Mouse (Mus musculus): ENCODE results near the gene Snd1. TPM values are rescaled to one million over a fixed set of nuclear protein-coding genes. Genes with fewer than 3 reads are reported as not detected.
A peak's percentile ranks its signal among the peaks of the same experiment; 100 is the strongest.

The Snd1 gene
- total RNA-seq, 4 experiments from 2014 or later = 101 to 116 (median 115) TPM

DNA sequence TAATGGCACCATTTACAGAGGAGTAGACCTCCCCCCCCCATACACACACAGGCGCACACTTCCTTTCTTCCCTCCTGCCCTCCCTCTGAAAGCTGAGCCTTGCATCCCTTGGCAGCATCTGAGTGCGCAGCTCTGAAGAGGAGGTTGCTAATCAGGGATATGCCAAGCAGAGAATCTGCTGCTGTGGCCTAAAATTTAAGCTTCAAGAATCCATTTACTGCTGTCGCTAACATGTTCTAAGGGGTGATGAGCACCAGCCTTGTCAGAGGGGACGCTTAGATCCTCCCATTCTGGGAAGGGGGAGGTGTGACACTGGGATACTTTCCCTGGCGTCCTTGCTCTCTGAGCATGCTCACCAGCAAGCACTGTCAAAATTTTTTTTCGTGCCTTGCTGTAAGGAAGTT is 67.4 kb downstream of the Snd1 start:
- DNase-seq (ENCODE audit: low spot score in 2 of 2) = peak; percentile 53 to 66

DNA sequence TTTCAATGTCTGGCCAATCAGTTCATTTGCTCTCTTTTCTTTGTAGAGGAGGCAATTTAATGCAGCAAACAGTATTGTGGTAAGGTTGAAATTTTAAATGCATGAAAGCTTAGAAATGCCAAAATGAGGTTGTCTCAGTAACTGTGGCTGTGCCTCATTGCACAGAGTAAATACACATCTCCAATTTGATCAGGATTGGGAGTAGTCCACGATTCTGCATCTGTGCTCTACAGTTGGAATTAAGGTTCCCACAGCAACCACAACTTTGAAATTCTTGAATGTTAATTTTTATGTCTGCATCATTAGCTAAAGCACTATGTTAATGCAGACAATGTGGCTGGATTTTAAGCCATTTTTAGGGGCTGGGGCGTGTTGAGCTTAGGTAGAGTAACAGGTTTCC is 72.0 kb downstream of the Snd1 start:
- no peak for DNase-seq (ENCODE audit: low spot score in 2 of 2)

DNA sequence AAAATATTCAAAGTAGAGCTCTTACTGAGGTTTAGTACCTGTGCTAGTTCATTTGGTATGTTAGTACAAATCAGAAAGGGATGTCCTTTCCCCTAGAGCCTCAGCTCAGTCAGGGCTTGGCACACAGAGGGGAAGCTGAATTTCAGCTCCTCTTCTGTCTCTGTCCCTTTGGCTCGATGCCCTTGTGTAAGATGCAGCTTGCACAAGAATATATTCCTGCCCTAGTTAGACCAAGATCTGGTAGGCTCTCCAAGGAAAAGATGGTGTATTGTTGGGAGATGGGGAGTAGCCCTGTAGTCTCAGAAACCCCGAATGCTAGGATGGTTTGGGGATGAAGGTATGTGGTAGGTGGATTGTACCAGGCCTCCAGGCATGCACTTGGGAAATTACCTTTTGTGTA is 74.4 kb downstream of the Snd1 start:
- no peak for DNase-seq (ENCODE audit: low spot score in 2 of 2)

DNA sequence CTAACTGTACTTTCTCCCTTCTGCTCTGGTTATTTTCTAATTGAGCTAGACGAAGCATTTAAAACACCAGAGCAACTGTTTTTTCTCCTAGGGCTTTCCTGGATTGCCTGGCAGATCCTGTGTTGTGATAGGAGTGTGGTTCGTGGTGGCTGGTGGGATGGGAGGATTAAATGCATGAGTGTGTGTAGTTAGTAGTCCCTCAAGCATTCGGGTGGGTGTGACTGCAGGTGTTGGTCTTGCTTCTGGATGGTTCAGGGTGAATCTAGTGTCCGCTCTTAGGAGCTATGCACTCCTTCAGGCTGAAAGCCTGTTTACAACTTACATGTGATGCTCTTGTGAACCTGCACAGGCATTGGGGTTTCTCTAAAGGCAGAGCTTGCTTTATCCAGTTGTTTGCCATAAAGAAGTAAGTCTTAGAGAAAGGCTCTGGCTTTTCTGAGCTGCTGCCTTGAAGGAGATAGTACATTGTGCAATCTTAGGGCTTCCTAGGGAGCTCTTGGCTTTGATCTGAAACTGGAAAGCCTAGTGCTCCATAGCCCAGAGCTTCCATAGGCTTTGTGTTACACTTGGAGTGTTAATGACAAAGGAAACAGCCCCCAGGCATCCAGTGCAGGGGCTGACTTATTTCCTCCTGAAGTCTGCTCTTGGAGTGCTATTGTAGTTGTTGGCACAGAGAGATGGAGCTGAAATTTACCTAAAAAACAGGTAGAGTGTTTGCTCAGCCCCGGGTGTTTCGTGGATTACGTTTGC is 75.5 kb downstream of the Snd1 start:
- DNase-seq (ENCODE audit: low spot score in 2 of 2) = no peak

DNA sequence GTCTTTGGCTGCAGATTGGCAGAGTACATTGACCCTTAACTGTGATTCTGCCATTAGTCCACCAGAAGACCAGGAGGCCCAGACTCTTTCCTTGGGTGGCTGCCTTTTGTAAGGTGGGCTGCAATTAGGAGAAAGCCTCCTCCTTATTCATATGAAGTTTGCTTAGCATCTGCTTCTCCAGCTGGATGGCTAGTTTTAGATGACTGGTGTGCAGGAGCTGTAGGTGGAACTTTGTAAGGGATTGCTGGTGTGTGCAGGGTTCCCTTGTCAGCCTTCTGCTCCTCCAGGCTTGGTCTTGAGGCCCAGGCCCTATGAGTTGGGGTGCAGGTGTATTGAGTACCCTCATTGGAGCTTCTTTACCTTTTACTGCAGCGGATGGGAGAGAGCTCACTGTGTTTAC is 79.5 kb downstream of the Snd1 start:
- DNase-seq (ENCODE audit: low spot score in 2 of 2) = no peak

DNA sequence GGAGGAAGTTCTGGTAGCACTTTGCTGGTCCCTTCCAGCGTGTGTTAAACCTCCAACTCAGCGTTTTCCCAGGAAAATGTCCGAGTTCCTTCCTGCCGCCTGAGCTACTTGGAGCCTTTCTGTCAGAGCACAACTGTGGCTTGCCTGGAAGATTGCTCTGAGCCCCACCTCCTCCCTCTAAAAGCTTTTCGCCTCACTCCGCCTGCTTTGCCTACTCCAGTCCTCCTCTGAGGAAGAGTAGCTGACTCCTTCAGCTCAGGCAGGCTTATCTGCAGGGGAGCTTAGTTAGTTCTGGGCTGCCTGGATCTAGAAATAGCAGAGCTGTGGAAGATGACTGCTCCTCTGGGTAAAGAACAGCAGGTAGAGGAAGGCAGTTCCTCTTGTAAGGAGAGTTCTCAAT is 80.1 kb downstream of the Snd1 start:
- DNase-seq (ENCODE audit: low spot score in 2 of 2) = no peak

DNA sequence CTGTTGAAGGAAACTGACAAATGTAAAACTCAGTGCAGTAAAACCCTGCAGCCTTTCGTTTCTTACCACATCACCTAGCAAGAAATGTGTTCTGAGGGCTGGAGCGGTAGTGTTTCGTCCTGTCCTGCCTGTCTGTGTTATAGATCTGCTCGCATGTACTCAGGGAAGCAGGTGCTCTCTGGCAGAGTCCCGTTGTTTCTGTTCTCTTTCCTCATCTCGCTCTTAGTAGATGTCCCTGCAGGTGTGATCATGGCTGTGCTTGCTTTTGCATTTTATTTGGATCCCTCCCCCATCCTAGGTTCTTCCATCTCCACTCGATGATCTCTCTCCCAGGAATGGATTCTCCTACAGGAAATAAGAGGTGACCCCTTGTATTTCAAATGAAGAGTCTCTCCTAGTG is 80.5 kb downstream of the Snd1 start:
- no peak for DNase-seq (ENCODE audit: low spot score in 2 of 2)

DNA sequence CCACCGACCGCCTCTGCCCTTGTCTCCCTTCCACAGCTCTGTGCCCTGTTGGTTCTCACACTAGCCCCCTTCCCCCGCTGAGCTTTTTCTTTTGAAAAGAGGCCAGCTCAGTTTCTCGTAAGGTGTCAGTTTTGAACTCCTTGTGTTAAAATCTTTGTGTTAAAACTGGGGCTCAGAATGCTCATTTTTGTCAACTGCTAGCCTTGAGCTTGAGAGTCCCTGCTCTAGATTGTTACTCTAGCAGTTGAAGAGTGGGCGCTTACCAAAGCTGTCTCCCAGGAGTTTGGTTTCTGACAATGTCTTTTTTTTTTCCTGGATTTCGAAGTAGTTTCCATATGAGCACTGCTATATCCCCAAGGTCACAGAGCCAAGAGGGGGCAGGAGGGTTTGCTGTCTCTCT is 82.8 kb downstream of the Snd1 start:
- DNase-seq (ENCODE audit: low spot score in 2 of 2) = no peak

DNA sequence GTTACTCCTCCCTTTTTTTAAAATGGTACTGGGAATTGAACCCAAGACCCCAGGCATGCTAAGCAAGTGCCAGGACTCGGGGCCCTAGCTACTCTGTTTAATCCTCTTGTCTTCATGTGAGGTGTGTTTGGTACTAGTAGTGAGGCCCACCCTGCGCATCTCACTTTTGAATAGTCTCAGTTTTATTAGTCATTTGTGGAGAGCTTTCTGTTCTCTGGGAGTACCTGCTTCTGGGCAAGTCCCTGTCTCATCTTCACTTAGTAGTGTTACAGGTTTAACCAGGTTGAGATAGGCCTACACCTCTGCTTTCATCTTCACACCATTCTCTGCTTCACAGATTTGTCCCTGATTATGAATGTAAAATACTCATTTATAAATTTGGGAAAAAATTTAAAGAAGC is 84.5 kb downstream of the Snd1 start:
- DNase-seq (ENCODE audit: low spot score in 2 of 2) = no peak

DNA sequence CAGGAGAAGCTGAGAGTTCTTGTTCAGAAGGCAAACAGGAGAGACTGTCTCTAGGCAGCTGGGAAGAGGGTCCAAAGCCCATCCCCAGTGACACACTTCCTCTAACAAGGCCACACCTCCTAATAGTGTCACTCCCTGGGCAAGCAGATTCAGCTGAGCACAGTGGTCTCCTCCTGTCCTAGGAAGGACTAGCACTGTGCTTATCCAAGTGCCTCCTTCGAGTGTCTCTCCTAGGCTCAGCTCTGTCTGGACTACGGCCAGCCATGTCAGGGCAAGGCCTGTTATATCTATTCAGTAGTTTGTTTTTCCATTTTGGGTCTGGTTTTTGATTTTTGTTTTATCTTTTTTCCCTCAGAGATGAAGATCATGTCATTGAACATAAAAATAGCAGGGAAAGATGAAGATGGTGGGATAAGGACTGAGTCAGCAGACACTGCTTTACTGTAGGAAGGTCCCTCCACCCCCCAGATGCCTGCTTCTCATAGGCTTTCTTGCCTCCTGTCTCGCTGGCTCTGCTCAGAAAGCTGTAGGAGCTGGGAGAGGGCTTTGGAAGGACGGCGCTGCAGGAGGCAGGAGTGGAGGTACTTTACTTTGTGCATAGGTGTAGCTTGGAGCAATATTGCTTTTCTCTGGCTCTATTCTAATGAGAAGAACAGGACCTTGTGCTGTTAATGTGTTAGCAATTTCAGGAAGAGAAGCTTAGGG is 86.5 kb downstream of the Snd1 start:
- no peak for DNase-seq (ENCODE audit: low spot score in 2 of 2)

DNA sequence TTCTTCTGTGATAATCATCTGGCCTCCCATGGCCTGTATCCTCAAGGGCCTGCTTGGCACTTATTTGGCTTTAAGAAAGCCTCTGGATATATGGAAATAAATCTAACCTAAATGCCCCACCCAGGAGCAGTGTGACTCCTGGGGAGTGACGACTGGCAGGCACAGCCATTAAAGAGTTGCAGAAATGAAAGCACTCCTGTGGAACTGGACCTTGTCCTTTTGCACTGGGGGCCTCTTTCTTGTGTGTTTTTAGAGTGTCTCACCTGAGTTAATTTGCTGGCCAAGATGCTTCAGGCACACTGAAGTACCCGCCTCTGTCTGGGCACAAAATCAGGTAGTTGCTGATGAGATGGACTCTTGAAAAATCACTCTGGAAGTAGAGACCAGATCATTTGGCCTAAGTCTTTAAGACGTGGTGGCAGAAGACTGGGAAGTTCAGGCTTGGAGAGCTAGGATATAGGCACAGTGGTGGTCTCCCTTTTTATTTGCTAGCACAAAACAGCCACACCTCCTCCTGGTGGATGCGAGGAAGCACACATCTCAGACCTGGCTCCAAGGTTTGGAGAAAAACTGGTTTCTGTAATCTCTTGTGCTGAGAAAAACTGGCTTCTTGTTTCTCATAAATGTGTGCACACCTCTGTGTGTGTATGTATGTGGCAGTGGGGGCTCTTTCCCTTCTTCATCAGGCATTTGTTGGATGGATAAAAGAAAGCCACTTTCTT is 87.5 kb downstream of the Snd1 start:
- DNase-seq (ENCODE audit: low spot score in 2 of 2) = no peak

DNA sequence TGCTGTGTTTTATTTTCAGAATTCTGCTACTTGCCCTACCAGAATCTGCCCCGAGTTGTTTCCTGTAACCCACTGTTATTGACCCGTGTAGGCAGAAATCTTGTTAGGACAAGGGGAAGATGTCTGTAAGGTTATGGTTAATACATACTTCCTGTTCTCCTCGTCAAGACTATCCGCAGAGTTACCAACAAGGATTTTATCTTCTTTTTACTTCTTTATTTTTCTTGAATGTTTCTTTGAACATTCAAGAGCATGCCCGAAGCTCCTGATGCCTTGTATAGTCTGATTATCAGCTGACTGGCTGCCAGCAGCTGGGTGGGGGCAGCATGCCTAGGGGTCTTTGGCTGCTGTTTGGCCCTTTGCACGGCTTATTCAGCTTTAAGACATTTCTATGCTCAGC is 93.0 kb downstream of the Snd1 start:
- no peak for DNase-seq (ENCODE audit: low spot score in 2 of 2)

DNA sequence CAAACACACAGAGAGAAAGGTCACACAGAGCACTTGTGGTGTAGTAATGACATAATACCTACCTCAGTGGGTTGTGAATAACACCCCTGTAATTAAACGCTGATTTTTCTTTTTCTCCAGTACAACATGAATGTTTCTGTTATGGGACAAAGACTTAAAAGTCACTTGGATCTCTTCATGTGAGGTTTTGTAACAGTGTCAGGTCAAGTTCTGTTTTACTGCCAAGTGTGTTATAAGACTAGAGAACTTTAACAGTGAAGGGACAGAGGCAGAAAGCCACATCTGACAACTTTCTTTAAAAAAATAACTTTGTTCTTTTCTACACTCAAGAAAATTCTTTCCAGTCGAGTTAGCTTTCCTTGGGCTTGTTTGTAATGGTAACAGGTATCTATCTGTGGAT is 97.0 kb downstream of the Snd1 start:
- no peak for DNase-seq (ENCODE audit: low spot score in 2 of 2)

DNA sequence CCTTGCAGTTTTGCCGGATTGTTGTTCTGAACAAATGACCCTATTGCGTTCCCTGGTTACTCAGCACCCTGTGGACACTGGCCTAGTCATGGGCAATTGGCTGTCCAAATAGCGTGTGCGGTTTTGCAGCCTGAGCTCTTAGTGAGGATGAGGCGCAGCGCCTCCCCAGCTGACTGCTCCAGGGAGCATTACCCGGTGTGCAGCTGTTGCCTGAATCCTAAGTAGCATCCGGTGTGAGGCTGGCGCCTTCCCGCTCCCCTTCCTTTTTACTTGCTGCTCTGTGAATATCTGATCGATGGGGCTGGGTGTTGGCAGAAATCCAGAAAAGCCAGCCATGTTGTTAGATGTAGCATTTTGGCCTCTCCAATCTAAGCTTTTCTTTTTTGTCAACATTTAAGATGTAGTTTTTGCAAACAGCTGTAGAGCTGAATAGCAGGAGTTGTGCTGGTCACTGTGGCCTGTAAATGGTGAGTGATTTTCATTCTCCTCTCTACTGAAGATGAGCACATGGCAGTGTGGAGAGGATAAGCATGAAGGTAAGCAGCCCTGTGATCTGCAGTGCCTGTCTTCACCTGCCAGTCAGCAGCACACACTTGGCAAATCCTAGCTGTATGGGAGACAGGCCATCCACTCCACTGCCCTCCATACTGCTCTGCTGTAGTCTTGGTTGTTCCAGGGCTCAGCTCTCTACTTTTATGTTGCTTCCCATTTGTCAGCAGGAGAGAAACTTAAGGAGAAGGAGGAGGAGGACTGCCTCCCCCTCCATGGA is 98.2 kb downstream of the Snd1 start:
- peak; percentile 42 to 55 for DNase-seq (ENCODE audit: low spot score in 2 of 2)

DNA sequence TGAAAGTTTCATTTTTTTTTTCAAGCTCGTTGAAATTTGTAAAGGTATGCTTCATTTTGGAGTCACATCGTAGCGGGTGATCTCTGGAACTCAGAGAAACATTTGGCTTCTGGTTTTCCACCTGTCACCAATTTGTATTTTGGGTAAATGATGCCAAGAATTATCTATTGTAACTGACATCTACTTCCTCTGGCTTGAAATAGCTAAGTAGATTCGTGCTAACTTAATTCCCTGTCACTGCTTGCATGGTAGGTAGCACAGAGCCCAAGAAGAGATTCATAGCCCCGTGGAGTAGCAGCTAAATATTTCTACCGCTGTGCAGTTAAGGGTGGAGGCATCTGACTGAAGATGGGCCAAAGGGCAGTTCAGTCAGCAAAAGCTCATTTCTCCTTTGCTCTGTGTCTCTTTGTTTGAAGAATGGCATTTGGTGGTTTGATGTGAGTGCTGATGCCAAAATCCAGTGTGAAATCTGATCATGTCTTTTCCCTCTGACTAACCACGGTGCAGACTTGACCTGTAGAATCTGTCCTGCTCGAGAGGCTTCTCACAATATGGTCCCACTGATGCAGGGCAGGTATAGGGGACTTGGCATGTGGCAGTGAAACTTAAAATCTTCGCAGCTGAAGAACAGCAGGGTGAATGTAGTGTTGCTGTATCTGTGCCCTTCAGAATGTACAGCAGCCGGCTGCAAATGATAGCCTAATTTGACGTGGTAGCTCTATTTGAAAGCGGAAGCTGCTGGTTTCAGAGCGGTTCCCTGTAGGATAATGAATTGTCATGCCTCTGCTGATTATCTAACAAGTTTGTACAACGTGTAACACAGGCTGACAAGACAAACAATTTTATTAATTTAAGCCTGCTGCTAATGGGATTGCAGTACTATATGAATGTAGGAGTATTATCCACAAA is 101.7 kb downstream of the Snd1 start:
- DNase-seq (ENCODE audit: low spot score in 2 of 2) = no peak

DNA sequence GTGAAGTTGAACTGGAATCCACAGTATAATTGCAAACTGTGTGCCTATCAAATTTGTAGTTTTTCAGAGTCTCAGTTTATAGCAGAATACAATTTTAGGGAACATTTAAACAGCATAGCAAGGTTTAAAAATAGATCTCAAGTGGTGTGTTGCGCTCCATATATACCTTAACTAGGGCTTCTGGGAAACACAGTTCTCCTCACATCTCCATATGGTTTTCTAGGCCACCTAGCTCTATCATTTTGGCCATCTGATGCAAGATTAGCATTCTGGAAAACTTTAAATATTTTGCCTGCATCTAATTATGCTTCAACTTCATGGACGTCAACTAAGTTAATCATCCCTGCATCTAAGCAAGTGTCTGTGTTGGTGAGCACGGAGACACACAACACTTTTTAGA is 107.9 kb downstream of the Snd1 start:
- no peak for DNase-seq (ENCODE audit: low spot score in 2 of 2)

DNA sequence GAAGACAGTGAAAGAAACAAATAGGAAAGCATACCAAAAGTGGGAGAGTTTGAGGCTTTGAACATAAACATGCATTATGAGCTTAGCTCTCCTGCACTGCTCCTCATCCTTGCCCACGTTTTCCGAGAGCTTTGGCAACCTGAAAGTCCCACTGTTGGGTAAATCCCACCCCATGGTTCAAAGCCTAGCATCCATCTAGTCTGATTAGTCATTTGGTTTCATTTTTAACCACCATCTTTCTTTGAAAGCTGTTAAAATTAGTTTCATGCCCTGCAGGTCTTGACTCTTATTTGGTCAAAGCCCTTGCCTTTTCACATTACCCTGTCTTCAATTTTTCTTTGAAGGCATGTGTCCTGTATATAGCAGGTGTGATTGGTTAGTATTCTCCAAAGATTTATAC is 108.5 kb downstream of the Snd1 start:
- no peak for DNase-seq (ENCODE audit: low spot score in 2 of 2)

DNA sequence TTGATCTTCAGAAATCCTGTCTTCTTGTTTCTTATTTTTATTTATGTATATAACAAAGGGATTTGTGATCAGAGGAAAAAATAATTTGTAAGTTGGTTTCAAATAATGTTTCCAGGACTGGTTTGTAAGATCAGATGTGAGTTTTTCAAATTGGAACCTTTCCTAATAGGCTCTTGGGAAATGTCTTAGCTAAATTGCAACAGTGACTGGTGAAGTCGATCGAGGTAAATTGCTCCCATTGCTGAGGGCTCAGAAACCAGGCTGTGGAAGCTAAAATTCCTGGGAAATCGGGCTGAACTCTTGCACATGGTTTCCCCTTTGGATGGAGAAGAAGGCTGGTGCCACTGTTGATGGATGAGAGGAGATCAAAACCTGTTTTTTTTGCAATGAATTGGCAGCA is 111.9 kb downstream of the Snd1 start:
- DNase-seq (ENCODE audit: low spot score in 2 of 2) = no peak

DNA sequence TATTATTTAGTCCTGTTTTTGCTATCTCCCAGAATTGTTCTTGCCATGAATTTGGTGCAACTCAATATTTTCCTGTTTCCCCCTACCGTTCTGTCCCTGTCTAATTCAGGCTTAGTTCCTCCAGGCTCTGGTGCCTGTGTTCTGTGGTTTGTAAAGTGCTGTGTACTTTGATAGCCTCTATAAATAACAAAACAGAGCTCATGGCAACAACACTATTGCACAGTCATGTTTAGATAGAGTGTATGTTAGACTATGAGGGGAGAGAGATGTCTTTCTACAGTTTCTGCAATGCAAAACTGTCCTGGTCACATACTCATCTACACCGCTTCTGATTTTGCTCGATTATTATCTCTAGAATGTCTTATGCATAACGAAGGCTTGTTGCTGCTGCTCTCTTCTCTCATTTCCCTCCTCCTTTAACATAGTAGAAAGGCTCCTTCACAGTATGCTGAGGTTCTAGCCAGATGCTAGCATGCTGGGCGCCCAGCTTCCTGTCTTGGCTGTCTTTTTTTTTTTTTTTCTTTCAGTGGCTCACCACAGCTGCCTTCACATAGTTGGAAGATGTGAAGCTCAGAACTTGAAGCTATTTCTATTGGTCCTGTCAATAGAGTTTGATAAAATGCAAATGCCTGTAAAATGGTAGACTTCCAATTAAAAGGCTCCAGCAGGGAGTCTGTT is 113.7 kb downstream of the Snd1 start:
- no peak for DNase-seq (ENCODE audit: low spot score in 2 of 2)

DNA sequence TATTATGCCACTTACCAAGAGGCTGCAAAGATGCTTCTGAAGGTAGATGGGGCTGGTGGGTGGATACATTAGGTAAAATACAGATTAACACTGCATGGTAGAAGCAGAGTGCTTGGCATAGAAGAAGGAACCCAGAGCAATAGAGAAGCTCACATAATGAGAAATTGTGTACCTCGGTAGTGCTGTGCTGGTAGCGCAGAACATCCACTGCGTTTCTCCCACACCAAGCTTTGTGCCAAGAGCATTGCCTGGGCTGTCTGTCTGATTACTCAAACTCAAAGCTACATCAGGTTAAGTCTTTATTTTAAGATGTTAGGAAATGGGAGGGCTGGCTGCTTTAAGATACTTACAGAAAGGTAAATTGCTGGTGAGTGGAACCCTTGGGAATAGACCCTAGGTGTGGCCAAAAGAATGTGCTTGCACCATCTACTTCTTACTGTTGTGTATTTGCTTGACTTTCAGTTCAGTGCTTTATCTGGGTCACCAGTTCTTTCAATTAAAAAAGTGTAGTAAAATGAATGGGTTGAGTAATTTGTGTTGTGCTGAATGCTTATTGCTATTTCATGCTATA is 117.5 kb downstream of the Snd1 start:
- no peak for DNase-seq (ENCODE audit: low spot score in 2 of 2)
